Mouse (Mus musculus) naive thymus-derived CD4-positive, alpha-beta T cell, adult 2 months (primary cell): ENCODE measurements around the gene Fxyd3.

ENCODE experiments used
- DNase-seq: peaks from one replicate; pipeline ENCODE4 v3.0.0-alpha.2; 2011; ENCODE audit warnings: low read depth

Gene Fxyd3

DNA sequence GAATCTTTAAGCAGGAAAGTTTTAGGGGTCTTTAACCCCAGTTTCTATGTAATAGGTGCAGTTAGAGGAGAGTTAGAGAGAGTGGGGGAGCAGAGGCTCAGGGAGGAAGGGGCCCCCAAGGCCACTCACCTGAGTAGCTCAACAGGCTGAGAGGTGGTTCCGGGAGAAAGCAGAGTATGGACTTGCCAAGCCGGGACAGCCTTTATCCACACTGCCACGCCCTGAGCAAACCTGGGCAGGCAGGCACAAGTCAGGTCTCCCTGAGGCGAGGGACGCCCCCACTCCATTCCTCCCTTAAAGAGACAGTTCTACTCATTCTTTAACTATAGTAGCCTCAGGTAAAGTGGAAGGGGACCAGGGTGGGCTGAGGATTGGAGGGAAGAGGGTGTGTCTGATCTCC, at the start of gene Fxyd3:
Gene Fxyd3, minus strand, starts transcription at position 213 of the 400 bp plus-strand sequence.
- no peak for DNase-seq

DNA sequence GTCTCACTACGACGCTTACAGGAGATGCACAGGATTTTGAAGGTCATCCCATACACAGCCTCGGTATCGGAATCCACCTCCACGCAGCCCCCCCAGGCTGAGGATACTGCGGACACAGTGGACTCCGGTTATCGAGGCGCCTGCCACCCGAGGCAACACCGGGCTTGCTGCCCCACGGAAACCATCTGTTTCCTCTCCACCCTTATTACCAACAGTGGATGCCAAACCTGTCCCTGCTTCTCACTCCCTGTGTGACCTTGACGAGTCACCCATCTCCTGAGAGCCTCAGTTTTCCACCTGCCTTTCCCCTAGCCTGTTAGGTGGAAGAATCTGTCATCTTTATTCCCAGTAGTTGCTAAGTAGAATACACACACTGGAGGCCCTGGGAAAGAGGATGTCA, 48.6 kb upstream of the Fxyd3 start:
- DNase-seq, result no peak

DNA sequence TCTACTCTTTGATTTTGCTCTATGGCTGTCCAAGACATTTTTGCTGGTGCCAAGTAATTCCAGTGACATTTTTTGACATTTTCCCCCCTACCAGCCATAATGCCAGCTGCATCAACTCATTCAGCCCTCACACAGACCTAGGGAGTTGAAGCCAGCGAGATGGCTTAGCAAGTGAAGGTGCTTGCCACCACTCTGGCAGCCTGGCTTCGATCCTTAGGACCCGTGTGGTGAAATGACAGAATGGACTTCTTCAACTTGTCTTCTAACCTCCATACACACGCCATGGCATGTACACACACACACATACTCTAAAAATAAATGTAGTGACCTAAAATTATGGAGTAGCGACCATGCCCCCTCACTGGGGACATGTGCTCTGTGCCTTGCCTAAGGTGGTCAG, 47.9 kb upstream of the Fxyd3 start:
- no peak for DNase-seq

- DNase-seq, result no peak
Observed at GRCm38 (mm10) chr7:31123697-31124096, 47.2 kb upstream of the Fxyd3 start.

DNA sequence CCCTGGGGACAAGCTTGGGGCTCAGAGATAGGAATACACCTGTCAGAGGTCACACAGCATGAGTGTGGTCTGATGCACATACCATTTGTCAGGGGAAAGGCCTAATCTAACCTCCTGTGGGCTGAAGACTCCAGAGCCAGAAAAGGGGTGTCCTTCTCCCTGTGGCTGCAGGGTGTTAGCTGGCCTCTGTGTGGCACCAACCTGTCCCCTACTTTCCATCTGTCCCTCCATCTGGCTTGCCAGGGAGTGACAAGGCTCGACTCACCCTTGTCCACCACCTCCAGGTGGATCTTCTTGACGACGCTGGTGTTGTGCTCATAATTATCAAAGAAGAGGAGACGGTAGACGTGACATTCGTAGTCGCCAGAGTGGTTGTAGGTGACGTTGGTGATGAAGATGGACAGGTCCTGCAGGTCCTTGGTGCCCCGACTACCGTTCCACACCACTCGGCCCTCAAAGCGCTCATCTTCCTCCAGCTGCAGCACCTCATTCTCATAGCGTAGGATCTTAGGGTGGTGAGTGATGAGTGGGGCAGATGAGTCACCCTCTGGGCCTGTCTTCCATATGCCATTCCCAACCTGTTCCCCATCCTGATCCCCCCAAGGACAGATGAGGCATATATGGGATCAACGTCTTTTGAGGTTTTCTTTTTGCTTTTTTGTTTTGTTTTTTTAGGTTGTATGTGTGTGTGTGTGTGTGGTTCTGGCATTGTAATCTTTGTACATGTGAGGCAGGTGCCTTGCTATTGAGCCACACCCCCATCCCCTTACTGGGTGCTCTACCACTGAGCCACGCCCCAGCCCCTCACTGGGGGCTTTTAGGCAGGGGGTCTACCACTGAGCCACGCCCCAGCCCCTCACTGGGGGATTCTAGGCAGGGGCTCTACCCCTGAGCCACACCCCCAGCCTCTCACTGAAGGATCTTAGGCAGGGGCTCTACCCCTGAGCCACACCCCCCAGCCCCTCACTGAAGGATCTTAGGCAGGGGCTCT, 46.4 kb upstream of the Fxyd3 start:
- DNase-seq, result no peak

- no peak for DNase-seq
Observed at GRCm38 (mm10) chr7:31119556-31119955, 43.1 kb upstream of the Fxyd3 start.

DNA sequence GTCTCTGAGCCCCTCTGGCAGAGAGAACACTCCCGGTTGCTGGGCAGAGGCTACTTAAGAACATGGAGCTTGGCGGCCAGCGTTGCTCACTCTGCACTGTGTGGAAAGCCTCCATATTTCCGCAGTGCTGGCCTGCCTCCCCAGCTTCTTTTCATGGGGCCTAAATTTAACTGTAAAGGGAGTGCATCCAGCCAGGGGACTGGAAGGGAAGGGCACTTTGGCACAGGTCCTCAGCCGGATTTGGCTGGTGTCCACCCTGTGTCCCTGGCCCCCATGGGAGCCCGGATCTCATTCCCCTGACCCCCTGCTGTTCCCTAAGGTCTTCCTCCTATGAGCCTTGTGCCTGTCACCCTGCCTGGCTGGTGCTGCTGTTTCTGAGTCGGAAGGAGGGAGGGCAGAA, 42.0 kb upstream of the Fxyd3 start:
- no peak for DNase-seq

GRCm38 (mm10) chr7:31117465-31117864, 41.0 kb upstream of the Fxyd3 start:
- no peak for DNase-seq

GRCm38 (mm10) chr7:31116721-31117145, 40.2 kb upstream of the Fxyd3 start:
- DNase-seq, result no peak

DNA sequence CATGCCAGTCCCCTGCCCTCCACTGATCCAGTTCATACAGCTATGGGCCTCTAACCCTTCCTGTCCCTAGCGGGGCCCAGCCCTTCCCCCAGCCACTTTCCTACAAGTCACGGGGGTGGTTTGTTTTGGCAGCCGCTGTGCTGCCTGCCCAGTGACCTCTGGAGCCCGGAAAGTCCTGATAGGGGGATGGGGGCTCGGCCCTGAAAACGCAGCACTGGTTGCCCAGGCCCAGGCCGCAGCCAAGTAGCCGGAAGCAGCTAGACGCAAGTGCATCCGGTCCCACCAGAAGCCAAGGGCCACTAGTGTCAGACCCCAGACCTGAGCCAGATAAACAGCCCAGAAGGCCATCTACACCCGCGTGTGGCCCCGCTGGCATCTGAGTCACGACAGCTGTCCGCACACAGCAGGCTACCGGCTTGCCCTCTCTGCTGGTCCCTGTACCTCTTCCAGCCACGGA, 39.1 kb upstream of the Fxyd3 start:
- DNase-seq, result no peak

- DNase-seq, result no peak
Observed at GRCm38 (mm10) chr7:31115182-31115581, 38.7 kb upstream of the Fxyd3 start, which contains the start of gene Hpn. Gene Hpn, minus strand, starts transcription at chr7:31115290.

- DNase-seq, result no peak
Observed at GRCm38 (mm10) chr7:31114646-31115045, 38.1 kb upstream of the Fxyd3 start.

- DNase-seq, result no peak
Observed at GRCm38 (mm10) chr7:31113800-31114199, 37.3 kb upstream of the Fxyd3 start.

GRCm38 (mm10) chr7:31112036-31112435, 35.5 kb upstream of the Fxyd3 start:
- DNase-seq, result no peak

- peak; percentile 60 for DNase-seq
Observed at GRCm38 (mm10) chr7:31110861-31111385, 34.4 kb upstream of the Fxyd3 start.

DNA sequence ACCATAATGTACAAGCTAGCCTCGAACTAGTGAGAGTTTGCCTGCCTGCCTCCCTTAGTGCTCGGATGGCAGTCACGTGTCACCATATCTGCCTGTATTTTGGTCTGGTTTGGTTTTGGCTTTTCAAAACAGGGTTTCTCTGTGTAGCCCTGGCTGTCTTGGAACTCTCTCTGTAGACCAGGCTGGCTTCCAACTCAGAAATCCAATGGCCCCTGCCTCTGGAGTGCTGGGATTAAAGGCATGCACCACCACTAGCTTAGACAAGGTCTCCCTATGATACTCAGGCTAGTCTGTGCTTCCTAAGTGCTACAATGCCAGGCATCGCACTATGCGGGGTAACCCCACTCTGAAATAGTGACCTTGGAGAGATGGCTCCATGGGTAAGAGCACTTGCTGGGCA, 33.3 kb upstream of the Fxyd3 start:
- no peak for DNase-seq

DNA sequence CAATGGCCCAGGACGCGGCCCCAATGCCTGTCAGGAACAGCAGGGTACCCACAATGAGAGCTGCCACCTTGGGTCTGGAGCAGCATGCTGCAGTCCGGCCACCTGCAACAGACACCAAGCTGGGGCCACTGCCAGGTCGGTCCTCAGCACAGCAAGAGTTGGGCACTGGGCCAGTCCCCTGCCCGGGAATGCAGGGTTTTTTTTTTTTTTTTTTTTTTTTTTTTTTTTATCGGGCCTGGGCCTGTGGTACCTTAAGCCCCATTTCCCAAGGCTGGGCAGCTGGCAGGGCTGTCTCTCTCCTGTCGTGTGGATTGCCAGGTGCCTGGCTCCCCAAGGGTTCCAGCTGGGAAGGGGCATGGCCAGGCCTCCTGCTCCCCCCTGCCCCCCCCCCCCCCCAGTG, 32.6 kb upstream of the Fxyd3 start:
- no peak for DNase-seq

DNA sequence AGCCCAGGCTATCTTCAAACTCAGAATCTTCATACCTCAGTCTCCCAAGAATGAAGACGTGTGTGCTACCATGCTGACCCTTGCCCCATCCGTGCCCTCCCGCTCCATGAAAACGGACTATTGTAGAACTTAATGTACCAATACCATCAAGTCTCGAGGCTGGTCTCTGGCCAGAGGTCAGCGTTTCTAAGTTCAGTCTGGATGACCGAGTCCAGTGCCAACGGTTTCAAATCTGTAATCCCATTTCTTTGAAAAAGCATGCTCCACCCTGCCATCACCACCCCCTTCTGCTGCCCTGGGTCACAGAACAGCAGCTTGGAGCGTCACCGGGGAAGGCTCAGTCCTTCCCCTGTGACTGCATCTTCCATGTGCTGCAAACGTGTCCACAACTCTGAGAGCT, 31.3 kb upstream of the Fxyd3 start:
- no peak for DNase-seq

- DNase-seq, result peak; percentile 39
Observed at GRCm38 (mm10) chr7:31106166-31106565, 29.7 kb upstream of the Fxyd3 start.

DNA sequence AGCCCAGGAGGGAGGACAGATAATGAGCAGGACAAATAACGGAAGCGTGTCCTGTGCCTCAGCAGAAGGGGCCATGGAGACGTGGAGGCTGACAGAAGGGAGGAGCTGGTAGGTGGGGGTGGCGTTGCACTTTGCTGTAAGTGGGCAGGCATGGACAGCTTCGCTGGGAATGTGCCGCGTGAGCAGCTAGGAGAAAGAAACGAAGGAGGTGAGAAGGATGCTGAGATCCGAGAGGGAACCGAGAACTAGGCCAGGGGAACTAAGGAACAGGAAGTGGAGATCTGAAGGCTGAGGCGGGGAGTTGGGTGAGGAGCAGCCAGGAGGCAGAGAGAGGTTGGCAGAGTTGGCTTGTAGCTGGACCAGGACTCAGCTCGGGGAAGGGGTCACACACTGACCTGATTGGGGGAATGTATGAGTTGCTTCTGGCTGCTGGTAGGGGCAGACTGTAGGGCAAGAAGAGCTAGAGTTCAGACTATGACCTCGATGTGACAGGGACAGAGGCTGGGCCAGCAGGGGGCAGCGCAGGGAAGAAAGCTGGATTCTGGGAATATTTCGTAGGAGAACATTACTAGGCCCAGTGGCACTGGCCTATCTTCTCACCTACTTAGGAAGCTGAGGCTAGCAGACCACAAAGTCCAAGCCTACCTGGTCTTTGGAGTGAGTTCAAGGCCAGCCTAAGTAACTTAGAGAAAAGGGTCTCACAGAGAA, 28.7 kb upstream of the Fxyd3 start:
- DNase-seq, result peak; percentile 43

DNA sequence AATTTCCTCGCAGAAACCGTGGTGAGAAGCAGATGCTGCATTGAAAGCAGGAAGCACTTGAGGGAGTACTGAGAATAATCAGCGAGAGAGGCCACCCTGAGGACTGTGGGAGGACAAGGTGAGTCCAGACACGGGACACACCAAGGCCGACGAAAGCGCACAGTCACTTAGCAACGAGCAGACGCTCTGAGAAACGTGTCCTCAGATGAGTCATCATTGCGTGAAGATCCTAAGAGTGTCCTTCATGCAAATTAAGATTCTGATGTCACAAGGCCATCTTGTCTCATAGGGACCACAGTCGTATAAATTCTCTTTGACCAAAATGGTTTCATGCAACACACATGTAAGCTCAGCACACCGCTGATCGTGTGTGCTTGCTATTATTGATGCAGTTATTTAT, 24.3 kb upstream of the Fxyd3 start:
- no peak for DNase-seq

DNA sequence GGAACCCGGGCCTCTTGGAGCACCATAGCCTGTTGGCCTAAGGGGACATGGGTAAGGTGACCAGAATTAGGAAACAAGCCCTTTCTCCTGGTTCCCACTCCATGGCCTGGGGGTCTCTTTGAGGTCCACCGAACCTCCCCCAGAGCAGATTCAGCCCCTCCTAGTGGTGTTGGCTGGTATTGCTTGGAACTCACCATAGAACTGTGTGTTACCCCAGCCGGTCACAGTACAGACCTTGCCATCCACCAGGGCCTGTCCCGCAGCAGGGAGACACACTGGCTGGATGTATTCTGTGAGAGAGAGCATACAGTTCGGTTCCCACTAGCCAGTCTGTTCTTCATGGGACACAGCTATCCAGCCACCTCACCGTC, 23.1 kb upstream of the Fxyd3 start:
- DNase-seq, result no peak
